22 mouse cellular contexts compared by ENCODE assay signal in genomic region chr9:32729207-32729606, GRCm38 (mm10).
DNase-seq lines count a peak whose midpoint lies in the region; TF ChIP-seq lines count a peak whose summit lies in the region.
"Had no signal": no experiment of that assay in that cellular context is flagged by ENCODE, and none has a peak within 500 bp of the region (broad histone marks: within the 10 kb centered on the region; RNA-seq: fewer than 3 reads in every experiment).

No protein-coding gene starts in this region.

- no peaks in the 10 kb centered on the region for H3K27me3 ChIP-seq in spleen, adult 2 months (ENCODE audit: control insufficient read depth, insufficient read depth, low read length)
- H3K27me3 ChIP-seq: CH12.LX; embryonic facial prominence, embryonic 12.5 days; forebrain, embryonic 13.5 days; forebrain, embryonic 15.5 days; Patski had no signal

- peaks cover 54% of the 10 kb centered on the region for H3K36me3 ChIP-seq in spleen, adult 2 months (ENCODE audit: control insufficient read depth, insufficient read depth, low read length)
- H3K36me3 ChIP-seq: forebrain, embryonic 15.5 days; G1E had no signal

- no peak for TF ChIP-seq POLR2A in spleen, adult 2 months (IDR thresholded peaks at IDR 0.05; ENCODE audit: low read depth, low read length)

- H3K27ac ChIP-seq in spleen, adult 2 months (ENCODE audit: insufficient read depth, low read length), result peak overlapping the region; percentile 51; the same call in 1 of the 2 replicates
- H3K27ac ChIP-seq: embryonic facial prominence, embryonic 10.5 days; embryonic facial prominence, embryonic 12.5 days; forebrain, embryonic 13.5 days; forebrain, embryonic 15.5 days had no signal

- 75% methylated on average over 4 of the region's 4 CpGs for WGBS in spleen, adult 2 months

- TF ChIP-seq CTCF in spleen, adult 2 months (IDR thresholded peaks at IDR 0.05; ENCODE audit: extremely low read depth, insufficient read depth, insufficient read length, insufficient replicate concordance), result no peak

- H3K4me1 ChIP-seq in spleen, adult 2 months (ENCODE audit: control insufficient read depth, insufficient read depth, insufficient read length), result peaks cover 36% of the 10 kb centered on the region; the same call in 1 of the 2 replicates

- DNase-seq in heart, adult 11 months, result peak; percentile 73
- DNase-seq in heart, adult 18-20 months, result no peak
- DNase-seq in spleen, adult 2 months (ENCODE audit: low read depth in 1 of 2, low spot score in 2 of 2), result no peak
- DNase-seq in spleen, postnatal 4 days (ENCODE audit: low spot score in 2 of 2), result no peak
- peak; percentile 60 for DNase-seq in induced T-regulatory cell, adult 2 months (ENCODE audit: low read depth)
- no peak for DNase-seq in kidney, adult 11 months
- DNase-seq: adrenal gland, adult 8-10 months; adrenal gland, postnatal 14 days; adrenal gland, postnatal 36 days; B cell, adult 2 months; cerebellum, adult 11-12 months; cerebellum, adult 2 months; cerebellum, adult 9-10 months; cerebellum, postnatal 10 days; cerebellum, postnatal 25 days had no signal

- no peak overlapping the region for H3K4me3 ChIP-seq in spleen, adult 2 months (ENCODE audit: extremely low read depth, insufficient read depth, insufficient read length)
- H3K4me3 ChIP-seq: embryonic facial prominence, embryonic 10.5 days; embryonic facial prominence, embryonic 12.5 days; forebrain, embryonic 13.5 days; forebrain, embryonic 15.5 days had no signal

Comparison
In these comparisons a context has a peak if more than half of its experiments do, and no peak if none do; other contexts are left out.
1. DNase-seq: peak in heart, adult 11 months (single experiment) and induced T-regulatory cell, adult 2 months (single experiment); none in heart, adult 18-20 months (0 of 2), spleen, adult 2 months (0 of 2), spleen, postnatal 4 days (0 of 2) and kidney, adult 11 months (single experiment).